Mouse (Mus musculus) hindbrain, embryonic 10.5 days (tissue): ENCODE results near the gene Aspg. TPM values are rescaled to one million over a fixed set of nuclear protein-coding genes. Genes with fewer than 3 reads are reported as not detected.

Experiments used
- DNase-seq: peaks from one replicate; pipeline ENCODE4 v3.0.0-alpha.2; 2017; ENCODE audit warnings: low spot score
- H3K27ac ChIP-seq: fragments of 300-500 bp; sonication (generic); 2 replicates; pipeline ENCODE4 v1.5.1; 2016; ENCODE audit warnings: mild to moderate bottlenecking, moderate library complexity
- H3K27me3 ChIP-seq: fragments of 300-500 bp; sonication (generic); 2 replicates; pipeline ENCODE4 v1.6.1; 2016; ENCODE audit warnings: mild to moderate bottlenecking; ENCODE audit not compliant: poor library complexity, insufficient read depth, severe bottlenecking
- H3K36me3 ChIP-seq: fragments of 300-500 bp; sonication (generic); 2 replicates; pipeline ENCODE4 v1.6.1; 2016; ENCODE audit warnings: mild to moderate bottlenecking, moderate library complexity
- H3K4me1 ChIP-seq: fragments of 300-500 bp; sonication (generic); replicated peaks from 2 replicates; pipeline ENCODE4 v1.6.1; 2016; ENCODE audit warnings: mild to moderate bottlenecking
- H3K4me3 ChIP-seq: fragments of 300-500 bp; sonication (generic); 2 replicates; pipeline ENCODE4 v1.5.1; 2016; ENCODE audit warnings: mild to moderate bottlenecking, moderate library complexity
- H3K9me3 ChIP-seq: fragments of 300-500 bp; sonication (generic); 2 replicates; pipeline ENCODE4 v1.6.1; 2016; ENCODE audit warnings: mild to moderate bottlenecking, moderate library complexity
- WGBS: fragments of 180-500 bp; shearing (Covaris S2); methylation state at CpG from one replicate; pipeline ENCODE4 v1.1.7; 2016; 5-methylcytosine and 5-hydroxymethylcytosine counted together
- polyA plus RNA-seq: library from polyadenylated mRNA; unstranded; fragments of >200 nt; fragmentation: Nextera tagmentation; extraction: Ambion mirVana; gene quantifications from 2 replicates; pipeline ENCODE4 v1.2.1, GENCODE M21; 2016

Aspg gene
- polyA plus RNA-seq, 1 experiment from 2014 or later = 1.4 TPM

DNA sequence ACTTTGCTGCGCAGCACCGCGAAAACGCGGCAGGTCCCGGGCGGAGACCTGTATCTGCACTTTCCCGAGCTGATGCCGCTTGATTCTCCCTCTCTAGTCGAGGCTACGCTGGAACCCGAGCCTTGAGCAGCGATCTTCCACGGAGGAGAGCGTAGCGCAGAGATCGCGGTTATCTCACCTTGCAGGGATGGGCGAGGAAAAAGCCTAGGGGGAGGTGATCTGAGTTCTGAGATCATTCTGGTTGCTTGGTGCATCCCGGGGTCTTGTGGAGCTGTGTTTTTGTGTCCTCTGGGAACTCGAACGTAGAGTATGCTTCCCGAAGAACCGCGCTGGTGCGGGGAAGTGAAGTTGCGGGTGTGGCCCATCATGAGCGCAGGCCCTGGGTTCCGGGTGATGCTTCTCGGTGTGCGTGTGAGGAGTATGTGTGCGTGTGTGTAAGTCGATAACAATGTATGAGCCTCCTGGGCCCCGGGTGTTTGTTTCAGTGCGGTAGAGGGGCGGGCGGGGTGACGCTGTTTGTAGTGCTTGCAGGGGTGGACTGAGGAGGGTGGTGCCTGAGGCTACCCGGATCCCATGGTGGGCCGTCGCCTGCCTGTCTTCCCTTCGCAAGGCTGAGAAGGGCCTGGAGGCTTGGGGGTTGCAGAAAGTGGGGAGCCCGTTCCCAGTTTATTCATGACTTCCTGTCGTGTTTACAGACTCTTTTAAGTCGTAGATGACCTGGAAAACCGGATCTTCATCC lies 38.1 kb downstream of the Aspg start:
- Histone ChIP-seq H3K9me3 (no peaks in the 10 kb centered on the region), H3K4me3 (peak overlapping the region; percentile 61), H3K36me3 (0 out of 2 replicates have a peak, but pooled peaks cover 3% of the 10 kb centered on the region), H3K4me1 (peaks cover 80% of the 10 kb centered on the region), H3K27ac (peak overlapping the region; percentile 89), H3K27me3 (peaks cover 92% of the 10 kb centered on the region)
- no peak for DNase-seq
- WGBS = under 1% methylated on average over 46 of the region's 46 CpGs

DNA sequence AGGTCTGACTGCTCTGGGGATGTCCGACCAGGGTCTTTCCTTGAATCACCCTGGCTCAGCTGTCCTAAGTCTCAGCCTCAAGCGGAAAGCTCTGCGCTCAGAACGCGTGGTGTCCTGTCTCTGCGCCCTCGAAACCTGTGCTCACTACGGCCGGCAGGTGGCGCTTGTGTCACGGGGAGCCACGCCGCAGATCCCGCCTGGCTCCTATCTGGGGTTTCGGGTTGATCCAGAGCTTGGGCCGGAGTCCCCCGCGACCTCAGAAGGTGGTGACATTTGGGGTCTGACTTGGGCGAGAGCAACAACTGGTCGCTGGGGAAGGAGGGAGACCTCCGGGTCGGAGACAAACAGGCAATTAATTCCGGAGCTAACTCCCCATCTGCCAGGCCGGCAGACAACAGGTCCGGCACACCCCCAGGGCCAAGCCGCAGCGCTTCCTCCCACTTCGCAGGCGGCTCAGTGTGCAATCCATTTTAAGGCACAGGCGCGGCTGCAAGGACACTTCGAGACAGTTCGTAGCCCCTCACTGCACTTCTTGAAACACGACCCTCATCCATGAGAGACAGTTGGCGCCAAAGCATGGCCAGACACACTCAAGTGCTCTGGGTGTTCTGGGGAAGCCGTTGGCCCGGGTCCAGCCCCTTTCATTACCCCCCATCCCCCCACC lies 38.9 kb downstream of the Aspg start:
- under 1% methylated on average over 37 of the region's 37 CpGs for WGBS
- peaks cover 96% of the 10 kb centered on the region for H3K27me3 ChIP-seq
- H3K36me3 ChIP-seq = 0 out of 2 replicates have a peak, but pooled peaks cover 3% of the 10 kb centered on the region
- peaks cover 87% of the 10 kb centered on the region for H3K4me1 ChIP-seq
- DNase-seq = peak; percentile 91
- H3K9me3 ChIP-seq = no peaks in the 10 kb centered on the region
- peak overlapping the region; percentile 61 for H3K4me3 ChIP-seq
- H3K27ac ChIP-seq = peak overlapping the region; percentile 89

DNA sequence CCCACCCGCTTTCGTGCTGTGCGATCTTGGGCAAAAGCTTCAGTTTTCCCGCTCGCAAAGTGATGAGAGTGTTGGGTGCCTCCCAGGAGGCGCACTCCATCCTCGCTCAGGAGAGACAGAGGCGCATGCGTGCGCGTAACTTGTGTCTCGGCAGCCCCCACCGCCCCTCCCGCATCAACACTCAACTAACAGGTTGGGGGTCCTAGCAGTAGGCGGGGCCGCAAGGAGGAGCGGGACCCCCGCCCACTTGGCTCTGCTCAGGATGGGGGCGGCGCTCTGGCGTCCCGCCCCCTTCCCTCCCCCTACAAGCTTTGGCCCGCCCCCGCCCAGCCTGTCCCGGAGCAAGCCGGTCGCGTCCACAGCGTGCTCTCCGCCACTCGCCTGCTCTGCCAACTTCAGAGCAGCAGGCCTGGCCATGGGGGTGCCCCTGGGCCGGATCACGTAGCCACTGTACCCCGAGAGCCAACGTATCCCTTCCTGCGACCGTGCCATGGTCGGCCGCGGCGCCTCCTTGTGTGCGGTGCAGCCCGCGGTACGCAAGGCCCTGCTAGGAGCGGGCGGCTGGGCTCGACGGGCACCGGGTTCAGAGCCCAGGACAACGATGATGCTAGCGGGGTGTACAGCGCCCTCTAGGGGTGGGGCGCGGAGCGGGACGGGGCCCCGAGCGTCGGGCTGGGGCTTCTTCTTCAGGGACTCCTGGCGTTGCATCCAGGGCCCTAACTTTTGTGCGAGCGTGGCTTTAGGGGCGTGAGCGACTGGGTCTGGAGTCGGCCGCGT lies 39.6 kb downstream of the Aspg start, which contains the start of gene Kif26a:
TSS of gene Kif26a (plus strand) at position 334 of the 777 bp plus-strand sequence.
- peaks cover 89% of the 10 kb centered on the region for H3K4me1 ChIP-seq
- H3K4me3 ChIP-seq = peak within 1 kb of the TSS; percentile 61
- WGBS = under 1% methylated on average over 68 of the region's 68 CpGs
- H3K27me3 ChIP-seq = peaks cover 93% of the 10 kb centered on the region
- peak; percentile 81 for DNase-seq
- 0 out of 2 replicates have a peak, but pooled peaks cover 3% of the 10 kb centered on the region for H3K36me3 ChIP-seq
- H3K27ac ChIP-seq = peak within 1 kb of the TSS; percentile 89
- H3K9me3 ChIP-seq = no peaks in the 10 kb centered on the region

DNA sequence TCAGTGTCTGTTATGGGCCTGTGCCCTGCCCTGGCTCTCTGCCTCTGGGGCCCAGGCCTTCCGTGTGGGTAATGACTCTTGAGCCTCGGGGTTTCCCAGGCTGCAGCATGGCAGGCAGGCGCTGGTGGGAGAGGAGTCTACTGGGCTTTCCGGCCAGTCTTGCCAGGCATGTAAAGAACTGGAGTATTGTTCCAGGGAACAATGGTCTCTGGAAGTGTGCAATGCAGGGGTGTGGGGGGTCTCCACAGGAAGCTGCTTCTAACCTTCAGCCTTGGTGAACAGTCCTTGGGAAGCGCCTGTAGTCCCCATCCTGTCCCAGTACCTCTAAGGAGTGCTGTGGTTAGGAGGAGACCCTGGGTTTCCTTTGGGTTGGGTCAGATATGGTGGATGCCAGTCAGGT lies 40.9 kb downstream of the Aspg start:
- H3K27ac ChIP-seq = peak overlapping the region; percentile 89
- peaks cover 96% of the 10 kb centered on the region for H3K4me1 ChIP-seq
- H3K4me3 ChIP-seq = peak overlapping the region; percentile 61
- H3K9me3 ChIP-seq = no peaks in the 10 kb centered on the region
- peaks cover 86% of the 10 kb centered on the region for H3K27me3 ChIP-seq
- DNase-seq = no peak
- 23% methylated on average over 5 of the region's 5 CpGs for WGBS
- H3K36me3 ChIP-seq = 0 out of 2 replicates have a peak, but pooled peaks cover 3% of the 10 kb centered on the region

DNA sequence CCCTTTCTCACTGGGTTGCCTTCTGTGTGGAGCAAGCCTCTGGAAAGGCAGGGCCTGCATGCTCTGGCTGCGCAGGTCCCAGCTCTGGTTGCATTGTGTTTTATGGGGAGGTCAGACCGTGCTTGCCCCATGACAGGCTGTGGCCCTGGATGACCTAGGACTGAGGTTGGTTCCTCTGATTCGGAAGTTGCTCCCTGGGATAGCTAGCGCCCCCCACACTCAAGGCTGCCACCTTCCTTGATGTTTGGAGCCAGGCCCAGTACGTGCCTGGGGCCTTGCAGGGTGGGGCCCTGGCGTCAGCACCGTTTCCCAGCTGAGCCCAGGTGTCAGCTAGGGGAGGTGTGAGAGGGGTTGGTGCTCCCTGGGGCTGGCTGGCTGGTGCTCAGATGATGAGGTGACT lies 43.5 kb downstream of the Aspg start:
- Histone ChIP-seq H3K27ac (peak overlapping the region; percentile 42; the same call in 1 of the 2 replicates), H3K27me3 (peaks cover 81% of the 10 kb centered on the region), H3K36me3 (0 out of 2 replicates have a peak, but pooled peaks cover 3% of the 10 kb centered on the region), H3K9me3 (no peaks in the 10 kb centered on the region), H3K4me1 (peaks cover 100% of the 10 kb centered on the region), H3K4me3 (no peak overlapping the region)
- WGBS = 59% methylated on average over 7 of the region's 7 CpGs
- DNase-seq = no peak

DNA sequence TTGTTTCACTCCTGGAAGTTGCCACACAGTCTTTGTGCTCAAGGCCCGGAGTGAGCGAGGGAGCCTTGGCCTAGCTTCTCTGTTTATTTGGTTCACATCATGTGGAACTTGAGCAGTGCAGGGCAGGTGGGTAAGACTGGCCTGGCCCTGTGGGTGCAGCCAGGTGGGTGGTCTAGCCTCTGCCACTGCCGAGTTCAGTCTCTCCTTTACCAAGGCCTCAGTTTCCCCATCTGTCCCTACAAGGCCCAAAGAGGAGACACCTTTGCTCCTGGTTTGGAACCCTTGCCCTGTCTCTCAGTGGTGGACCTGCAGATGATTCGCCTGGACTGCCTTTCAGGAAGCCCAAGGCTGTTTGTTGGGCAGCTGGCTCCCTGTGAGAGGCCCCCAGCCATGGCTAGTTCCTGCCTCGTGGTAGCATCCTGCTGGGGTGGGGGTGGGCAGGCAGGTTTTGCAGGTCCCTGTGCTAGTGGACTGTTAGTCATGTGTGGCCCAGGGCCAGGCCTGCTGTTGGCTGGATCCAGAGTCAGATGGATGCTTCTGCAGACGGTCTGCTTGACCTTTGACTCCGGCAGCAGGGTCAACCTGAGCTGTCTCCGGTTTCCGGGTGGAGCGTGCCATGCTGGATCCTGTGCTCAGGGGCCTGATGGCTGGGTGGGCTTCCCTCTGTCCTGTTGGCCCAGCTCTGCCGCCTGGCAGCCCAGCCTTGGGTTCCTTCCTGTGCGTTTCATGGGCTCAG lies 44.9 kb downstream of the Aspg start:
- DNase-seq = peak; percentile 70
- peaks cover 76% of the 10 kb centered on the region for H3K27me3 ChIP-seq

DNA sequence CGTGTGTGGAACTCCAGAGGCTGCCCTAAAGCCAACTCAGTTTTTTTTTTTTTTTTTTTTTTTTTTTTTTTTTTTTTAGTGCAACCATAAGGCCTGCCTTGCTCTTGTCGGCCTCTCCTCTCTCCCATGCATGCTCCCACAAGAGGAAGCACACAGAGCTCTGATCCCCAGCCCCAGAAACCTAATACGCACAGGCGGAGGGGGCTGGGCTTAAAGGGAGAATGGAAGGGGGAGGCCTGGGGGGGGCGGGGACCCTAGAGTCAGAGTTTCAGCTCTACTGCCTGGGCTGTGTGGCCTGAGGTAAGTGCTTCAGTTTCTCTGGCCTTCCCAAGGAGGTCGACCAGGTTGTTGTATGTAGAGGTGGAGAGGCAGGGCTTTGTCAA lies 45.5 kb downstream of the Aspg start:
- peaks cover 100% of the 10 kb centered on the region for H3K4me1 ChIP-seq
- H3K27ac ChIP-seq = peak overlapping the region; percentile 80
- H3K36me3 ChIP-seq = peaks cover 6% of the 10 kb centered on the region; the same call in 1 of the 2 replicates
- DNase-seq = no peak
- peaks cover 76% of the 10 kb centered on the region for H3K27me3 ChIP-seq
- 29% methylated on average over 6 of the region's 6 CpGs for WGBS
- no peak overlapping the region for H3K4me3 ChIP-seq
- no peaks in the 10 kb centered on the region for H3K9me3 ChIP-seq

More for the DNA sequence above, 44.9 kb downstream of the Aspg start:
- H3K27ac ChIP-seq = peak overlapping the region; percentile 80
- peaks cover 100% of the 10 kb centered on the region for H3K4me1 ChIP-seq
- H3K4me3 ChIP-seq = peak overlapping the region; percentile 20; the same call in 1 of the 2 replicates
- 0 out of 2 replicates have a peak, but pooled peaks cover 3% of the 10 kb centered on the region for H3K36me3 ChIP-seq
- 38% methylated on average over 12 of the region's 12 CpGs for WGBS
- H3K9me3 ChIP-seq = no peaks in the 10 kb centered on the region

DNA sequence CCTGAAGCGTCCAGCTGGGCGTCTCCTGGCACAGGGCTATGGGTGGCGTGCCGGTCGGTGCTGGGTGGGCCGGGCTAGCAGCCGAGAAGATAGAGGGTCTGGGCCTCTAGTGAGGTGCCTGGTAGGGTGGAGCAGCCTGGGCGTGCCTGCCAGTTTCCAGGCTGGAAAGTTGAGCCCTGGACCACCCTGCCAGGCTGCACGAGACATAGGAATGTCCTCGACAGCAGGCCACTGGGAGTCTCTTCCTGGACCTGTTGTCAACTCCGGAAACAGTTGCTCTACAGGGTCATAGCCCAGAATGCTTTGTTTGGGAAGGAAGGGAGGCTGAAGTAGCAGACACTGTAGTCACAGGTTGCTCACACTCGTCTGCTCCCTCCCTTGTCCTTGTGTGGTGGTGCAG lies 47.1 kb downstream of the Aspg start:
- Histone ChIP-seq H3K27ac (peak overlapping the region; percentile 69), H3K4me1 (peaks cover 100% of the 10 kb centered on the region), H3K27me3 (peaks cover 76% of the 10 kb centered on the region), H3K36me3 (peaks cover 21% of the 10 kb centered on the region), H3K4me3 (no peak overlapping the region), H3K9me3 (no peaks in the 10 kb centered on the region)
- 74% methylated on average over 12 of the region's 12 CpGs for WGBS
- no peak for DNase-seq

DNA sequence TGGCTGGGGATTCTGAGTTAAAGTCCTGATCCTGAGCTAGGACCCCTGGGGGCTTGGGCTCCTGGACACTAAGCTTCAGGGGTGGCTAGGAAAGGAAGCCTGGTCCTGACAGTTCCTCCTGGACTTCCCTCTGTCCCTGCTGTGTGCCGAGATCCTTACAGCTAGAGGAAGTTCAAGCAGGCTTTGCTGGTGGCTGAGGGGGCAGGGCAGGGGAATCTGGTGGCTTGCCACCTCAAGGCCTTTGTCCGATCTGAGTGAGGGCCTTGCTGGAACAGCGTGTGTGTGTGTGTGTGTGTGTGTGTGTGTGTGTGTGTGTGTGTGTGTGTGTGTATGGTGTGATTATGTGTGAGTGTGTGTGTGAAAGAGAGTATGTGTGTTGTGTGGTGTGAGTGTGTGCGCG lies 48.0 kb downstream of the Aspg start:
- Histone ChIP-seq H3K36me3 (peaks cover 26% of the 10 kb centered on the region), H3K9me3 (no peaks in the 10 kb centered on the region), H3K4me1 (peaks cover 98% of the 10 kb centered on the region), H3K4me3 (no peak overlapping the region), H3K27ac (peak overlapping the region; percentile 86), H3K27me3 (peaks cover 76% of the 10 kb centered on the region)
- no peak for DNase-seq
- WGBS = 44% methylated on average over 5 of the region's 5 CpGs

DNA sequence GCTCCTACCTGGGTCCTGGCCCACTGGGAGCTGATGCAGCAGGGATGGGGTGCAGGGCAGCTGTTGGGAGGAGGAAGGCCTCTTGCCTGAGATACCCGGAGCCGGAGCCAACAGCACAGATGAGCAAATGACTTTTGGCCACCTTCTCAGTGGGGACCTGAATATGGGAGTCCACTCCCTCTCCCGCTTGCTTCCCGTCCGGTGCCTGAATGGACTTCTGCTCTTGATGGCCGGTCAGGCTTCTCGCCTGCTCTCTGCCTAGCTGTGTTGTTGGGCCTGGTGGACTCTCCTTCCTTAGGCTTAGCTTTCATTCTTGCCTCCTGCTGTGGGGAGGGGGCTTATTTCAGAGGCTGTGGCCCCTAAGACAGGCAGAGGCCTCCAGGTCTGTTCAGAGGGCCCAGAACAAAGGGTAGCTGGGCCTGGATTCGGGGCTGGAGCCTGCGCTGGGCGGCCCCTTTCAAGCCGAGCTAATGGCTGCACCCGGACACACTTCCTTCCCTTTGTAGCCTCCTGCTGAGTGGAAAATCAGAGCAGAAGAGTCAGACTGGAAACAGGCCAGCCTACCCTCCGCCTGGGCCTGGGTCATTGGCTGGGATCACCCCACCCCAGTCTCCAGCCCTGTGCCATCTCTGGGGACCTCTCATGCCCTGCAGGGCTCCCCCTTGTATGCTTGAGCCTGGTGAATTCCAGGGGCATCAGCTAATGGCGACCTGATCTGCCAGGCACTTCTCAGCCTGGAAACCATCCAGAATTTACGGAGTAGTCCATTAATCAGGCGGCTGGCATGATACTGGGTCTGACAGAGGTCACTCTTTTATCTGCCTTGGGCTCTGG lies 49.0 kb downstream of the Aspg start:
- Histone ChIP-seq H3K4me1 (peaks cover 97% of the 10 kb centered on the region), H3K27me3 (peaks cover 77% of the 10 kb centered on the region), H3K4me3 (no peak overlapping the region), H3K36me3 (peaks cover 35% of the 10 kb centered on the region), H3K27ac (peak overlapping the region; percentile 86), H3K9me3 (no peaks in the 10 kb centered on the region)
- WGBS = 40% methylated on average over 16 of the region's 16 CpGs
- DNase-seq = peak; percentile 51

DNA sequence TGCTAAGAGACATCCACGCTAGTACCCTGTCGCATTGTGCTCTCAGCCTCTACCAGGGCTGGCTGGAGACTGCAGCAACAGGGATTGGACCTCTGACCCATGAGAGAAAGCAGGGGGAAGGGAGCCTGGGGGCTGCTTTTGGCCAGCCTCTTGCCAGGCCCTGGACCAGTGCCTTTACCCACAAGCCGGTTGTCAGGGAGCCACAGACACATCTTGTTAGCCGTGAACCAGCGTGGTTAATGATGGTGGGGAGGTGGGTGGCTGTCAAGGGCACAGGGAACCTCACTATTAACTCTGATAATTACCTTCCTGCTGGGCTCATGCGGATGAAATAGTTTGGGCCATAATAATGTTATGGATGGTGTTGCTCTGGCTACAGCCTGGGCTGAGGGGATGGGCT lies 50.3 kb downstream of the Aspg start:
- no peak for DNase-seq
- peak overlapping the region; percentile 86; the same call in 1 of the 2 replicates for H3K27ac ChIP-seq
- H3K36me3 ChIP-seq = peaks cover 46% of the 10 kb centered on the region
- peaks cover 84% of the 10 kb centered on the region for H3K27me3 ChIP-seq
- peaks cover 94% of the 10 kb centered on the region for H3K4me1 ChIP-seq
- 64% methylated on average over 6 of the region's 6 CpGs for WGBS
- H3K4me3 ChIP-seq = no peak overlapping the region
- no peaks in the 10 kb centered on the region for H3K9me3 ChIP-seq
